Mouse (Mus musculus): ENCODE measurements at regions not wholly inside any gene's neighbourhood (a gene's known extent, or its start where the extent isn't known, plus 50 kb on each side); places are given as distances from the start of the nearest gene placed in this dataset.

- DNase-seq (ENCODE audit: low spot score): no peak
Observed at GRCm38 (mm10) chr1:190639846-190640245, 271.7 kb downstream of the Rps6kc1 start.

GRCm38 (mm10) chr1:190634935-190635334 is 276.6 kb downstream of the Rps6kc1 start:
- DNase-seq (ENCODE audit: low spot score): no peak

GRCm38 (mm10) chr1:190631641-190632040 is 279.9 kb downstream of the Rps6kc1 start:
- DNase-seq (ENCODE audit: low spot score): no peak

GRCm38 (mm10) chr1:190630193-190630592 is 281.4 kb downstream of the Rps6kc1 start:
- no peak for DNase-seq (ENCODE audit: low spot score)

GRCm38 (mm10) chr1:190623916-190624315 is 287.7 kb downstream of the Rps6kc1 start:
- DNase-seq (ENCODE audit: low spot score): no peak

- DNase-seq (ENCODE audit: low spot score): no peak
Observed at GRCm38 (mm10) chr1:190600425-190600824, 311.1 kb downstream of the Rps6kc1 start.

- DNase-seq (ENCODE audit: low spot score): no peak
Observed at GRCm38 (mm10) chr1:190599622-190600021, 311.9 kb downstream of the Rps6kc1 start.

- DNase-seq (ENCODE audit: low spot score): no peak
Observed at GRCm38 (mm10) chr1:190596209-190596608, 315.4 kb downstream of the Rps6kc1 start.

- DNase-seq (ENCODE audit: low spot score): no peak
Observed at GRCm38 (mm10) chr1:190591621-190592020, 319.9 kb downstream of the Rps6kc1 start.

- DNase-seq (ENCODE audit: low spot score): no peak
Observed at GRCm38 (mm10) chr1:190589586-190589985, 322.0 kb downstream of the Rps6kc1 start.

- DNase-seq (ENCODE audit: low spot score): no peak
Observed at GRCm38 (mm10) chr1:190583272-190583671, 328.3 kb downstream of the Rps6kc1 start.

- DNase-seq (ENCODE audit: low spot score): no peak
Observed at GRCm38 (mm10) chr1:190580653-190581052, 330.9 kb downstream of the Rps6kc1 start.

- peak; percentile 13 for DNase-seq (ENCODE audit: low spot score)
Observed at GRCm38 (mm10) chr1:190570981-190571380, 340.6 kb downstream of the Rps6kc1 start.

GRCm38 (mm10) chr1:190570563-190570962 is 341.0 kb downstream of the Rps6kc1 start:
- DNase-seq (ENCODE audit: low spot score): no peak

- DNase-seq (ENCODE audit: low spot score): no peak
Observed at GRCm38 (mm10) chr1:190566744-190567143, 344.8 kb downstream of the Rps6kc1 start.

GRCm38 (mm10) chr1:190562865-190563457 is 348.6 kb downstream of the Rps6kc1 start:
- no peak for DNase-seq (ENCODE audit: low spot score)

GRCm38 (mm10) chr1:190560086-190560485 is 351.5 kb downstream of the Rps6kc1 start:
- no peak for DNase-seq (ENCODE audit: low spot score)

GRCm38 (mm10) chr1:190541892-190542291 is 369.7 kb downstream of the Rps6kc1 start:
- no peak for DNase-seq (ENCODE audit: low spot score)

GRCm38 (mm10) chr1:190532879-190533676 is 362.6 kb upstream of the Prox1 start:
- DNase-seq (ENCODE audit: low spot score): no peak

- DNase-seq (ENCODE audit: low spot score): no peak
Observed at GRCm38 (mm10) chr1:190531224-190531623, 360.7 kb upstream of the Prox1 start.

GRCm38 (mm10) chr1:190530079-190530478 is 359.6 kb upstream of the Prox1 start:
- no peak for DNase-seq (ENCODE audit: low spot score)

- DNase-seq (ENCODE audit: low spot score): no peak
Observed at GRCm38 (mm10) chr1:190527545-190528137, 357.1 kb upstream of the Prox1 start.

- DNase-seq (ENCODE audit: low spot score): no peak
Observed at GRCm38 (mm10) chr1:190526634-190527033, 356.1 kb upstream of the Prox1 start.
